Mouse (Mus musculus) ZHBTc4 (cell line): Measurements from ENCODE around the gene Hddc2.

Source experiments
- DNase-seq: peaks from one replicate; pipeline ENCODE4 v3.0.0-alpha.2; 2011; ENCODE audit warnings: low read depth, low spot score

Hddc2 gene

GRCm38 (mm10) chr10:31312865-31313848, at the start of gene Hddc2:
Gene Hddc2 (plus strand): TSS chr10:31313383.
- peak; percentile 94 for DNase-seq

GRCm38 (mm10) chr10:31272738-31273137, 40.4 kb upstream of the Hddc2 start:
- DNase-seq, result no peak

- no peak for DNase-seq
These were observed 40.0 kb upstream of the Hddc2 start for GRCm38 (mm10) chr10:31273171-31273570.

GRCm38 (mm10) chr10:31287787-31288186, 25.4 kb upstream of the Hddc2 start:
- DNase-seq, result no peak

GRCm38 (mm10) chr10:31288697-31289390, 24.3 kb upstream of the Hddc2 start:
- DNase-seq, result no peak

GRCm38 (mm10) chr10:31295705-31296104, 17.5 kb upstream of the Hddc2 start:
- DNase-seq, result no peak

GRCm38 (mm10) chr10:31296458-31296857, 16.7 kb upstream of the Hddc2 start:
- no peak for DNase-seq

- no peak for DNase-seq
These were observed 16.1 kb upstream of the Hddc2 start for GRCm38 (mm10) chr10:31297106-31297505.

- DNase-seq, result no peak
These were observed 14.9 kb upstream of the Hddc2 start for GRCm38 (mm10) chr10:31298263-31298662.

- DNase-seq, result peak; percentile 66
These were observed 14.1 kb upstream of the Hddc2 start for GRCm38 (mm10) chr10:31298921-31299574.

- no peak for DNase-seq
These were observed 12.9 kb upstream of the Hddc2 start for GRCm38 (mm10) chr10:31300292-31300691.

- peak; percentile 54 for DNase-seq
These were observed 9.7 kb upstream of the Hddc2 start for GRCm38 (mm10) chr10:31303446-31303845.

- DNase-seq, result no peak
These were observed 6.1 kb upstream of the Hddc2 start for GRCm38 (mm10) chr10:31307024-31307598.

- DNase-seq, result no peak
These were observed 5.3 kb downstream of the Hddc2 start for GRCm38 (mm10) chr10:31318491-31318890.

- DNase-seq, result no peak
These were observed 16.3 kb downstream of the Hddc2 start for GRCm38 (mm10) chr10:31329436-31329835.

- no peak for DNase-seq
These were observed 17.2 kb downstream of the Hddc2 start for GRCm38 (mm10) chr10:31330286-31330962.

GRCm38 (mm10) chr10:31331225-31331775, 18.1 kb downstream of the Hddc2 start:
- DNase-seq, result no peak

- DNase-seq, result no peak
These were observed 23.2 kb downstream of the Hddc2 start for GRCm38 (mm10) chr10:31336432-31336831.

GRCm38 (mm10) chr10:31346401-31346800, 33.2 kb downstream of the Hddc2 start:
- no peak for DNase-seq

- no peak for DNase-seq
These were observed 37.9 kb downstream of the Hddc2 start for GRCm38 (mm10) chr10:31351056-31351455.
